Mouse (Mus musculus) T-helper 1 cell (primary cell): ENCODE measurements around the gene Snrpb.

Experiments
- in situ Hi-C: fragments of 300-600 bp; cut with MboI, MseI; formaldehyde crosslinking; loops from one replicate; pipeline ENCODE4 v1.15.1; 2025; ENCODE audit warnings: high pct_unique_total_duplicates

The Snrpb gene

DNA sequence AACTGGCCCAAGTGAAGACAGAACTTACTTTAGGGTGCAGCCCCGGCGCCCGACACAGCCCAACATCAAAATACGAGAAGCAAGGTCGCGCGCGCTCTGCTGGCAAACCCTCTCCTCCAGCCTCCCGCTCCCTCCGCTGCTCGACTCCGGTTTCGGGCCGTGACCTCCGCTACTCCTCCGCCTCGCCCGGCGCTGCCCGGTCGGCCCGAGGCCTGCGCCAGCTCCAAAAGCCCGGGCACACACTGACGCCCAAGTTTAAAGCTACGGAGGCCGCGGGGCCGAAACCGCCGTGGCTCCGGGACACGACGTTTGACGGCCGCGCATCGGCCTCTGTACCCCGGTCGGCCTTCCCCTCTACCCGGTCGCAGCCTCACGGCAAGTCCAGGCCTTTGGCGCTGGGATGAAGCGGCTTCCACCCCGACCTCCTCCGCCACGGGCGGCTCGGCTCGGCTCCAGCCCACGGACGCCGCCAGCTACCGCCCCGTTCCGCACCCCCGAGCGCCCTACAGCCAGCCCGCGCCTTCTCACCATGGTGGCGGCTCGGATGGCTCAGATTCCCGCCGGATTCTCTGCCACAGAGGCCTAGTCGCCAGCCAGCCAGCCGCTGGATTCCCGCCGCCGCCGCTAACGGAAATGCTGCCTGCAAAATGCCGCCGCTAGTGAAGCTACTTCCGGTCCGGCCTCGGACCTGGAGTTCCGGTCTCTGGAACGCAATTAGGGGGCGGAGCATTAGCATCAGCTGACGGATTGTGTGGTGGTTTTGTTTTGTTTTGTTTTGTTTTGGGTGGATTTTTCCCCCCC lies at the start of gene Snrpb:
Snrpb (minus strand) TSS at position 698 of the 801 bp plus-strand sequence.
- in situ Hi-C loops: loop anchor here (5.0 to 10.0 kb wide), 2 partner anchors 103 to 246 kb away; partner anchors contain the start of genes Idh3b, Pced1a and Vps16

DNA sequence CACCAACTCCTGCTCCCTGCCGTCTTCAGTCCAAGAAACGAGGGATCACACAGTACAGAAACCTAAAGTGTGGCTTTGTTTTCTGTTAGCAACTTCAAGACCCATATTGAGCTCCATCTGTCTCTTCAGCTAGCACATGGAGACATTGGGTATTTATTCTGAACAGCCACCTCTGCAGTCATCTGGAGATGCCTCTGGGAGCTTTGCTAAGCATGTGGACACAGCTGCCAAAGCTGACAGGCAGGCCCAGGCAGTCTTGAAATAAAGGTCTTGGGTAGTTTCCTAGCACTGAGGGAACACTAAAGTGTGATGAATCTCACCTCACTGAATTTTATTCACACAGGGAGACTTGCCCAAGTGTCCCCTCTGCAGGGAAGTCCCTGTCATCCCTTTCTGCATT lies 32.4 kb upstream of the Snrpb start:
- in situ Hi-C loops: no loop called here

DNA sequence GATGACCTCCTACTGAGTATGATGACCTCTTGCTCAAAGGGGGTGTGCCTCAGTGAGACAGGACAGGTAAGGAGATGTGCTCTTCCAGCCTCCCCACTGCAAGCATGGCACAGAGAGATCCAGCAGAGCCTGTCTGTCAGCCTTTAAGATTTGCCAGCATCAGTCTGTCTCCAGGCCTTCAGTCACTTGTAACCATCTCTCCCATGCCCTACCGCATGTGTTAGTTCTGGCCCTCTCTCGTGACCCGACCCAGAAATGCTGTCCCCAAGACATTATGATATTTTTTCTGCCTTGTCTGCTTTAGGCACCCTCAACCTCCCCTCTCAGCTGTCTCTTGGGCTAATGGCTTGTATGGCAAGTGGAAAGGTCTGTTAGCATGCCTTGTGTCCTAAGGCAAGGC lies 30.4 kb upstream of the Snrpb start:
- in situ Hi-C loops: no loop called here

DNA sequence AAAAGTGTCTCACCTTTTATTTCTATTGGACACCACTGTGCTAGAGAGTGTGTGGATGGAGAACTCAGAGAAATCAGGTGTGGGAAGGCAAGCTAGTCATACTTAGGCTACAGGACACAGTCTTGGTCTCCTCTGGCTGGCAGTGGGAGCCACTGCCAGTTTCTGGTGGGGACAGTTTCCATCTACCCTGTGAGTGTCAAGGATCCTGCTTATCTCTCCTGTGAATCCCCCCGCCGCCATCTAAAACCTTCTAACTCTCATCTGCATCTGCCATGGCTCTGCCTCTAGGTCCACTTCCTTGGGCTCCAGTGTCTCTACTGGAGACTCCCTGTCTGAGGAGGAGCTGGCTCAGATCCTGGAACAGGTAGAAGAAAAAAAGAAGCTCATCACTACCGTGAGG lies 28.8 kb upstream of the Snrpb start:
- in situ Hi-C loops: no loop called here

DNA sequence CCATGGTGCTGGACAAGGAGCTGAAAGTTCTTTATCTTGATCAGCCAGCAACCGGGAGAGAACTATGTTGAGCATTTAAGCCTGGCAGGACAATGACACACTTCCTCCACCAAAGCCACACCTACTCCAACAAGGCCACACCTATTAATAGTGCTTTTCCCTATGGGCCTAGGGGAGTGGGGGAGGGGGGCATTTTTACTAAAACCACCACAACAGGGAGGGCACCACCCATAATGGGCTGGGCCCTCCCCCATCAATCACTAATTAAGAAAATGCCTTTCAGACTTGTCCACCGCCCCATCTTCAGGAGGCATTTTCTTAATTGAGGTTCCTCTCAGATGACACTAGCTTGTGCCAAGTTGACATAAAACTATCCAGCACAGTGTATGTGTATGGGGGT lies 28.2 kb upstream of the Snrpb start:
- in situ Hi-C loops: no loop called here

DNA sequence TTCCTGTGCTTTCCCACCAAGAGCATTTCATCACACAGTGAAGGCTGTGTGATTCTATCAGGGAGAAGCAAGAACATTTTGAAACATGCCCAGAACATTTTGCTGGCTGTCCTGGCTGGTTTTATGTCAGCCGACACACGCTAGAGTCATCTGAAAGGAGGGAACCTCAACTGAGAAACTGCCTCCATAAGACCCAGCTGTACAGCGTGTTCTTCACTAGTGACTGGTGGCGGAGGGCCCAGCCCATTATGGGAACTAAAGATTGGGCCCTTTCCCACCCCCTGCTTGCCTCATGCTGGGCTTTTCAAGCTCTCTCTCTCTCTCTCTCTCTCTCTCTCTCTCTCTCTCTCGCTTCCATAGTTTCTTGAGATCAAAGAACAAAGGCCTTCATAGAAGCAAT lies 21.8 kb upstream of the Snrpb start:
- in situ Hi-C loops: no loop called here

DNA sequence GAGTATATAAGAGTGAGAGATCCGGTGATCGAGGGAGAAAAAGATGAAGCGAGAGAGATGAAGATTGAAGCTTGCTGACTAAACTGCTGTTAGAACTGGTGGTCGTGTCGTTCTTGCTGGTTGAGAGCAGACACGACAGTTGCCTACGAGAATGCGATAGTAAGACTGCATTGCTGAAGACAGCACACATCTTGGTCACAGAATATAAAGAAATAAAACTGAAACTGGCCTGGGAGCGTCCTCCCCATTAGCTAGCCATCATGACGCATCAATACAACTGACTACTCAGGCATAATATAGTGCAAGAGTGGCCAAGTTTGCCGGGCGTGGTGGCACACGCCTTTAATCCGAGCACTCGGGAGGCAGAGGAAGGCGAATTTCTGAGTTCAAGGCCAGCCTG lies 15.7 kb upstream of the Snrpb start, which contains the start of gene Tmc2:
Tmc2 (plus strand) TSS at position 301 of the 400 bp plus-strand sequence.
- in situ Hi-C loops: no loop called here

DNA sequence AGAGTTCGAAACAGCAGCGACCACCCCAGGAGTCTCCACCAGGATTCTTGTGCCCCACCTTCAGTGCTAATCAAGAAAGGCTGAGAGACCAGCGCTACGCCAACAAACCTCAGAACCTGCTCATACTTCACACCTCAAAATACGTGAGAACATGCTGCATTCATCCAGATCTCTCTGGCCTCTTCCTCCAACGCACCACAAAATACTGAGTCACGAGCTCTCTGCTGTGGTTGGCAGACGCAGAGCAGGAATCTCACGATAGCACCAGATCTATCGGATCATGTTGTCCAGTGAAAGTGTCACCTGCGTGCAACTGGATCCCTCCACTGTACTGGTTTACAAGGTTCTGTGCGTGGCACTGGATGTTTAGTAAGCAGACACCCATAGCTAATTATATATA lies 9.2 kb upstream of the Snrpb start:
- in situ Hi-C loops: no loop called here

DNA sequence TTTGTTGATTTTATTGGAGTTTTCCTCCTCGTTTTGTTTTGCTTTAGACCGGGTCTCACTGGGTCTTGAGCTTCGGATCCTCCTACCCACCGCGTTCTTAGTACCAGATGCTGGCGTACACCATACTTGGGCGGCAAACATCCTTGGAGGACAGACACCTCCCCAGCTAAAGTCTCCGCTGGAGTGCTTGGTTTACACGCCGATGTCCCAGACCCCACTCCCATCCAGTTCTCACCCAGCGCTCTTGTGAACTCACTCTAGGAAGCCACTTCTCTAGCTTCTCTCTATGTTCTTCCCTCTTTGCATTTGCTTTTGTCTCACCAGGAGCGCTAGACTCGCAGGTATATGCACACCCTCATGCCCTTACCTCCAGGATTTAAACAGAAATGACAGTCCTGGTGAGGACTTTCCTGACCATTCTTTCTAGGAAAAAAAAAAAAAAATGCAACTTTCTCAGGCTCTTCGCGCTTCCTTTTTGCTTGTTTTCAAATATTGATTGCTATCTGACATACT lies 360 bp upstream of the Snrpb start:
- in situ Hi-C loops: loop anchor here (5.0 to 10.0 kb wide), 2 partner anchors 103 to 245 kb away; partner anchors contain the start of genes Idh3b, Pced1a and Vps16

DNA sequence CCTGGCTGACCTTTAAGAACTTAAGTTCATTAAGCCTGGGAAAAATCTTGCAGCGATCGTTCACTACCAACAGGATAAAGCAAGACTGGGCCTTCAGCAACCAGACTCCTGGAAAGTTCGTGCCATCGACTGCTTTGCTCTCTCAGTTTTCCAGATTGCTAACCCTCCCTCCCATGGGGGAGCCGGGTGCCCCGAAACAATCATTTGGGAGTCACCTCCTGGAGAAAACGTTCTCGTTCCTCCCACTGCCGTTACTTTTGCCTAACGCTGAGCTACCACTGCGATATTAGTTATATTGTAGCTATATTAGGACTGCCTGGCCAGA lies 860 bp downstream of the Snrpb start:
- in situ Hi-C loops: loop anchor here (5.0 to 10.0 kb wide), 2 partner anchors 104 to 246 kb away; partner anchors contain the start of genes Idh3b, Pced1a and Vps16

DNA sequence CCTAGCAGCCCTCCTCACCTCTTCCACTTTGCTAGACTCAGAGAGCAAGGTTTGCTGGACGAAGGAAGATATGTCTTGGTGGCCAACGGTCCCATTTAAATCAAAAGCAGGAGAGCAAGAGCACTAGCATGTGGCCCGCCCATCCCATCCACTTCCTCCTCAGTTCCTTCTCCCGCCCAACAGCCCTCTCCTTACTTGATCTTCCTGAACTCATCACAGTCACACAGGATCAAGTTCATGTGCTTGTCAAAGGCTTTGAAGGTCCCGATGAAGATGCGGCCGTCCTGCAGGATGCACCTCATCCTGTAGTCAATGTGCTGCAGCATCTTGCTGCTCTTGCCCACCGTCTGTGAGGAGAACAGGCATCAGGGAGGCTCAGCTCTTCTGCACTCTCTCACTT lies 2.4 kb downstream of the Snrpb start:
- in situ Hi-C loops: loop anchor here (5.0 to 10.0 kb wide), 2 partner anchors 105 to 248 kb away; partner anchors contain the start of genes Idh3b, Pced1a and Vps16

DNA sequence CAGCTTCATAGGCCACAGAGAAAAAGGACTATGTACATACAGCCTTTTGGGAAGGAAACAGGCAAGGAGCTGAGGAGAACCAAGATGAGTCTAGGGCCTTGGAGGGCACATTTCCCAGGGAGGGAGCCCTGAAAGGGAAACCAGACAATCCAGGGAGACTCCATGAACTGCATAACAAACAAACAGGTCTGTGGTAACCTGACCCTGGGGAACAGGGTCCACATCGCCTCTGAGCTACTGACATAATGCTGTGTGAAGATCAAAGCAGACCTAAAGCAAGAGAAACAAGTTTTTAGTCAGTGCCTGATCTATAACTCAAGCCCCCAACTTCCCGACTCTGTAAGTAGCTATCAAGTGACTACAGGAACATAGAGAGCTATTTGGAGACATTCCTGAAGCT lies 7.5 kb downstream of the Snrpb start:
- in situ Hi-C loops: loop anchor here (10.0 kb wide), 1 partner anchor 253 kb away; the partner anchor contains the start of genes Pced1a and Vps16

DNA sequence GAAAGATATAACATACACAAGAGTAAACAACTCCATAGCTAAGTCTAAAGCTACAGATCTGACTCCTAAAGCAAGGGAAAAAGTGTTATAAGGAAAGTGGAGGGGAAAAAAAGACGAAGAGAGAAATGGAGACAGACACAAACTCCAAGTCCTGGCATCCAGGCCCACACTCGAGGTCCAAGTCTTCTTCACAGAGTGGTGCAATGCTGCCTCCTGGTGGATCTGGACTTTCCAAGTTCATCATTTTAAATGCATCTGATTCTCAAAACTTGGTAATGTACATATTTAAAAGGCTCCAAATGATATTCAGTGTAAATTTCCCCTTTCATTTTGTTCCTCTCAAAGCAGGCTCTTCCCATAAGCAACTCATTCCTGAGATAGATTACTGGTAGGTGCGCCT lies 11.3 kb downstream of the Snrpb start:
- in situ Hi-C loops: no loop called here

DNA sequence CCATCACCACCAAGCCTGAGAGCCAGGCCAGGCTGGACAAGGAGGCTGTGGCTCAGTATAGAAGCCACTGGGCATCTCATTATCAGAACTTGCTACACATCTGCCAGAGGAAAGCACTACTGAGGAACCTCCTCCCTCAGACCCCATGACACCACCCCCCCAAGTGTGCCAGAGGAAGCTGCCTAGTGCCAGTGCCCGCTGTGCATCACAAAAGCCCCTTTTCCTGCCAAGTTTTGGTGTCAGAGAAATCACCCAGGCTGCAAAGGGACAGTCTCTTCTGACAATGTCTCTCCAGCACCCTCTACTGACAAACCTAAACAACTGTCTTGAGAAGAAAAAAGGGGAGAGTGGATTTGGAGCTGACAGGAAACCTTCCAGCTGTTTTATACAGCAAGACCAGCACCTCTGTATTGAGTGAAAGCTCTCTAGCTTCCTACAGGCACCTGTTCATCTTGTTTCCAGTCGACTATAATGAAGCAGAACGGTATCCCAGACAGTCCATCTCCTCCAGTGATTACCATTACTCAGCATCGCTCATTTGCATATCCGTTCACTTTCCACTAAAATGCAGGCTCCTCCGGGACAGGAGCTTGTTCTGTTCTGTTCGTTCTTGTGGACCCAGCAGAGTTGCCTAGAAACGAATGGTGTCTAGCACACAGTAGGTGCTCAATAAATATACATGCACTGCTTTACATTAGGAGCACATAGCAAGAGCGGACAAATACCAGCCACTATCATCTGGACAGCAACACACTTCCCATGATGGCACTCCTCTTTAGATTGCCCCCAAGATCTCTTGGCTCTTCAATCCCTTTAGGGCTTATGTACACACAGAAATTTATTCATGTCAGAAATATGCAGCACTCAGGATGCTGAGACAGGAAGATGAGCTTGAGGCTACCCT lies 12.6 kb downstream of the Snrpb start:
- in situ Hi-C loops: no loop called here

DNA sequence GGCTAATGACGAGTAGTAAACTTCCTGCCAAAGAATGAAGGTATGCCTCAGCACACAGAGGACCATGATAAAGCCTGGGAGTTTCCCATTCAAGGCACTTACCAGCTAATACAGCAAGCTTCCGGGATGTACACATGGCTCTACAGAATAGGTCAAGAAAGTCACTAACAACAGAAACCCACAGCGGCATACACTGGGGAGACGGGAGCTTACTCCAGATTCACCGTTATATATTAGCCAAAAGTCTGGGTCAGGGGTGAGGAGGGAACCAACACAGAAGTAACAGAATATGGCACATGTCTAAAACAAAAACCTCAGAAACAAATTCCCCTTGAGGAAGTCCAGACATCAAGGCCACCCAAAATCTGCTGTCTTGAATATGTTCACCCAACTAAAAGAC lies 16.5 kb downstream of the Snrpb start:
- in situ Hi-C loops: no loop called here

DNA sequence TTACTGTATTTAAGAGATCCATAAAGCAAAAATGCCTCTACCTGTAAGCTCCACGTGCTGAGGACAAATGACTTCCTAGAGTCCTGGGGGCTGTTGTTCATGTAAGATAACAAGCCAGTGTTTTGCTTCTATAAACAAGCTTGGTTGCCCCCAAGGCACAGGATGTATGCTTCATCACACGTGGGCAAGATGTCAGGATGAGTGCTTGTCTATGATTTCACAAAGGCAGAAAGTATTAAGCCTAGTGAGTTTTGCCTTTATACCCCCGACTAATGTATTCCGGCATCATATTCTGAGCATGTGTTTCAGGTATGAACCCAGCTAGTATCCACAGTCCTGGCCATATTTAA lies 21.1 kb downstream of the Snrpb start:
- in situ Hi-C loops: loop anchor here (5.0 kb wide), 1 partner anchor 324 kb away; no protein-coding TSS in a partner anchor

DNA sequence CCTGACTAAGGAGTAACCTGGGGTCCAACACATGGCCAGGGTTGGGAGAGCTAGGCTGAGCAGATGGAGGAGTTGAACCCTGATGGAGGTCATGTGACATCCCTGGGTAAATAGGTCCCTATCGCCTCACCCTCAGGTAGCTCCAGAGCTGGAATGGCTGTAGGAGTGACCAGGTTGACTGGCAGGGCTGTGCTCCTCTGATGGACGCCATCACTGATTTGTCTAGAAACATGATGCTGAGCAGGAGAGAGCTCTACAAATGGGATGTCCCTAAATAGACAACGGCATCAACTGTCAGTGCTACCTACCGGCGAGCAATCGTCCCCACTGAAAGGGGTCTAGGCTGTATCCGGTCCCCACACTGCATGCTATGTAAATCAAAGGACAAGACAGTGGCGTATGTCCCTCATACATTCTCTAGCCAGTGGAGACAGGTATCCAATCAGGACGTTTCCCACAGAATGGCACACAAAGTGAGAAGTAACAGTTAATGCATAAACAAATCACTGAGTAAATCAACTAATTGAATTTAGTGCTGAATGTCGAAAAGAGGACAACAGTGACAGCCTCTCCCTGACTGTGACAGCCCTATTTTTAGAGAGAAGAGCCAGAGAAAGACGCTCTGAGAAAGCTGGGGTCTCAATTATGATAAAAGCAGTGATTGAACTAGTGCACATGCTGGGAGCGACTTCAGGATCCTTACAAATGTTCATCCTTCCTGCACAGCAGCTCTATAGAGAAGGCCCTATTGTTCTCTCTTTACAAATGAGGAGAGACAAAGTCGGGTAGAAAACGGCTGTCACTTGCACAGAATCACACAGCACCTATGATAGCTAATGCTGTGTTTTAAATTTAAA lies 21.7 kb downstream of the Snrpb start:
- in situ Hi-C loops: loop anchor here (5.0 kb wide), 1 partner anchor 325 kb away; no protein-coding TSS in a partner anchor

DNA sequence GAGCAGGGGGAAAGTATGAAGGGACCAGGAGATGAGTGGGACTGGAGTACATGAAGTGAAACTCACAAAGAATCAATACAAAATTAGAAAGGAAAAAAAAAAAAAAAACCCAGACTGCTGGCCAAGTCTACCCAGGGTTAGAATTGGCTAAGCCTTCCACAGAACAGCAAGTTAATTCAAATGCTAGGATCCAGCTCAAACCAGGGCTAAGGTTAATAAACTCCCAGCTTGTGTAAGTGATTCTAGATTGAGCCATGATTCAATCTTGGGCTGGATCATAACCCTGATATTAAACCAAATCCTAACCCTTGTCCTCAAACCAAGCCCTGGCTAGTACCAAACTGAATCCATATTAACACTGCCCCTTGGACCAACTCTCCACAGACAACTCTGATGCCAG lies 23.4 kb downstream of the Snrpb start:
- in situ Hi-C loops: loop anchor here (5.0 kb wide), 1 partner anchor 326 kb away; no protein-coding TSS in a partner anchor

DNA sequence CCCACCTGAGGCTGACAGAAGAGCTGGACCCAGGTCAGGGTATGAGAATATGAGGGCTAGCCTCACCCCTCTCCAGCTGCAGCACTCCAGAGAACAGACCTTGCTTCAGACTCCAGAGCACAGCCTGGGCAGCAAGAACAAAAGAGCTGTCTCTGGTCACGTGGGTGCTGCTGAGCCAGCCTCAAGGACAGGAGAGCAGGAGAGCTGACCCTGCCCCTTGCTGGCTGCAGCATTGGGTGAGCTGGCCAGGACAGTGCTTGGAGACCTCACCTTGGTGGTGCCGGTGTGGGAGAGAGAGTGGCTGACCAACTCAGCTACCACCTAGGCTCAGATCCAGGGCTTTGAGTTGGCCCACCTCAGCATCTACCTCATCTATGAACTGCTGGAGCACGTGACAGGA lies 24.0 kb downstream of the Snrpb start:
- in situ Hi-C loops: loop anchor here (5.0 kb wide), 1 partner anchor 327 kb away; no protein-coding TSS in a partner anchor

DNA sequence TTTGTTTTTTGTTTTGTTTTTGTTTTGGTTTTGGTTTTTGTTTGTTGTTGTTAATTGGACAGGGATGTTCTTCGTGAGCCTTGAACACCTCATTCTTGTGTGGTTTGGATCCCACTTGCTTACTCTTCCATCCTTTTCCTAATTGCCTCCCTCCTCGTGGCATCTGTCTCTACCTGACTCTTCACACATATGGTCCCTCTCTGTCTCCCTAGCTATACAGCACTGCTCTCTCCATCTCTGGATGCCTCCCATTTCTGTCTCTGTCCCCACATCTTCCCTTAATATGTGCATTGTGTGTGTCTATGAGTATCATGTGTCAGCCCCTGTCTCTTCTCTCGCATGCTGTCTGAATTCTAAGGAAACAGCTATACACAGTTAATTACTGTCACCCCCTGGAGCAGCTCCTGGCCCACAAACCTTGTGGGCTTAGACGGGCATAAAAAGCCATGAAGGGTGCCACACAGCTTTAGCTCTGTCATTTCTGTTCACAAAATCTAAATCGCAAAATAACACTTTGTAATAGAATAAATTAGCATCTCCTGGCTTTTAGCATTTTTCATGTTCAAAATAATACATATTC lies 33.0 kb downstream of the Snrpb start:
- in situ Hi-C loops: no loop called here
